Mouse (Mus musculus): ENCODE data around the gene Tmem94.

Gene Tmem94

DNA sequence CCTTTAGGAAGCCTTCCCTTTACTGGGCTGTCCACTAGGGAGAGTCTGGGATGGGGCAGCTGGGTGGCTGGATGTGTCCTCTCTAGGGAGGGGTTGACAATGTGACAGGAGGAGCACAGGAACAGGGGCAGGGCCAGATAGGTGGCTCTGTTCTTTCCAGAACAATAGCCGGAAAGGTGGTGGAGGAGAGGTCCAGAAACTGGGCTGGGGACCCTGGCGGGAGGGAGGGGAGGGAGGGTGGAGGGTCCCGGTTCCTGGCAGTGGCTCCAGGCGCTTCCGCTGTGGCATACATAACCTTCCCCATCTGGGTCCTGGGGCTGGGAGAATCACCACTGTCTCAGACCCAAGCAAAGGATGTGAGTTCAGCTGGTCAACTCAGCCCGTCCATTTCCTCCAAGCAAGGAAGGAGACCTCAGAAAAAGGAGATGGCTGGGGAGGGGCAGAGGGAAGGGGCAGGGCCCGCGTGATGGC, 44.1 kb downstream of the Tmem94 start:
- DNase-seq = no peak

GRCm38 (mm10) chr11:115810377-115810776, 45.1 kb downstream of the Tmem94 start:
- no peak for DNase-seq

GRCm38 (mm10) chr11:115811381-115812093, 46.3 kb downstream of the Tmem94 start:
- no peak for DNase-seq

DNA sequence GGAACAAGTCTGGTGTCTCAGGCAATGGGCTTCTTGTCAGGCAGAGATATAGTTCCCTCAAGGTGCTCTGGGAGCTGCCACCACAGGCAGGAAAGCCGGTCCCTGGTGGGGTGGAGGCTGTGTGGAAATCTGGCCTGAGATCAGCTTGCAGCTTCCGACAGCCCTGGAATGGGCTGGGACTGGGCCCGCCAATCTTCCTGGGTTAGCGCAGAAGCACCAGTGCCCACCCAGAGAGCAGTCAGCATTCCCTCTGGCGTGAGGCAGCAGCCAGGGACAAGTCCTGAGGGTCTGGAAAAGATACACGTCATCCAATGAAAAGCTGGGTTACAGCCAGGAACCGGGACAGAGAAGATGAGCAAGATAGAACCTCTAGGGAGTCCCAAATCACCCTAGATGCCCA, 46.9 kb downstream of the Tmem94 start:
- DNase-seq = no peak

DNA sequence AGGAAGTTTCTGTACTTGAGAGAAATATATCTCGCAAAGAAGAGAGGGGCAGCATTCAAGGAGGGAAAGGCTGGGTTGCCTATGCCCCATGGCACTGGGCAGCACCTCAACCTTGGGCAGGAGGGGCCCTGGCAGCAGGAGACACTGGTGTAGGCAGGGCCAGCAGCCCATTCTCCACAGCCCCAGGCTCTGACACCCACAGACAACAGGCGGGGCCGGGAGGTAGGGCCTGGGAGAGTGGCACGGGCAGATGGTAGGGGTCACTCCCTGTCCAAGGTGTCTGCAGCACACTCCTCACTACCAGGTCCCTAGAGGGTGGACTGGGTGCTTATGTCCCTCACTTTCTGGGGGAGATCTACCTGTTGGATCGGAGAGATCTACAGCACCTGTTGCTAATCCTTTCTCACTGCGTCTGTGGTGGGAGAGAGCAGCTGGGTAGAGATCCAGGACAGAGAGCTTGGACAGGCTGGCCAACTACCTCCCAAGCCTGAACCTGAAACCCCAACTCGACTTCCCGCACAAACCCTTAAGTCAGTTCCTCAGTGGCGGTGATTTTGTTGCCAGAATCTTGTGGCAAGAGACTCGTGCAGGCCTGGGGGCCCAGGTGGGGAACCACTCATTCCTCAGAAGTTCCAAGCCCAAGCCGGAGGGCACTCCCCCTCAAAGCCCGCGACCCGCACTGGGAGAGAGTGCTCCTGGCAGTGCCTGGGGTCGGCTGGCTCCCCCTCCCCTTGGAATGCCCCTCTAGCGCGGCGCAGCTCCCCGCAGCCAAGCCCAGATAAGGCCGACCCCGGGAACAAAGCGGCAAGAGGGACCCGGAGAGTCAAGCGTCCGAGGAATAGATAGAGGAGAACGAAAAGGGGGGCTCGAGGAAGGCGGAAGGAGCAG, 47.5 kb downstream of the Tmem94 start:
- peak; percentile 36 for DNase-seq

DNA sequence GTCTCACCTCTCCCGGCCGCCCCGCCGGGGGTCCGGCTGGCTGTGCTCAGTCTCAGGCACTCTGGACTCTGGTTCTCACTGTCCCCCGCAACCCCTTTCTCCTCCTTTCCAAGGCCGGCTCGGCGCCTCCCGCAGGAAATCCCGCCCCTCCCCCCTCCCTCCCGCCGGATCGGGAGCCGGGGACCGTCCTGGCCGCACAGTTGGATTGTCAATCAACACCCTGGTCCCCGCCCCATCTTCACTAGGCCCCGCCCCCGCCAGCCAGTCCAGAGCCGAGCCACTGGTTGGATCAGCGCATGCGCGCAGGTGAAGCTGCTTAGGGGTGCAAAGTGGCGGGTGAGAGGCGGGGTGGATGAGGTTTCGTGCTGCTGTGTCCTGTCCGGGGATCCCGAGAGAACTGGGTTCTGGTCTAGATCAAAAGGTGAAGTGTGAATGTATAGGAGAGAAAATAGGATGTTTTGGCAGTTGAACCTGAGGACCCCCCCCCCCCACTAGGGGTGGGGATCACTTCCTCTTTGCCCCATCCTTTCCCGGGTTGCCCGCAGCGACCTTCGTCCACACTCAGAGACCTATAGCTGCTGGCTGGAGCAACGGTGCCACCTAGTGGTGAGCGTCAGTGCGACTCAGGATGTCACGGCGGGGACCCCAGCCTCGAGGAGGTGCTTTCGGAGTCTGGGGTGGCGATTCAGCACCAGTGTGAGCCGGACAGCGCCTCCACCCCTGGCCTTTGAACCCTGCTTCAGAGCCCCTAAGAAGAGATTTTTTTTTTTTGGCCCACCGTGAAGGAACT, 48.5 kb downstream of the Tmem94 start, which contains the start of gene Caskin2:
Gene Caskin2 (minus strand): TSS at position 133 of the 790 bp plus-strand sequence.
- peak; percentile 97 for DNase-seq

DNA sequence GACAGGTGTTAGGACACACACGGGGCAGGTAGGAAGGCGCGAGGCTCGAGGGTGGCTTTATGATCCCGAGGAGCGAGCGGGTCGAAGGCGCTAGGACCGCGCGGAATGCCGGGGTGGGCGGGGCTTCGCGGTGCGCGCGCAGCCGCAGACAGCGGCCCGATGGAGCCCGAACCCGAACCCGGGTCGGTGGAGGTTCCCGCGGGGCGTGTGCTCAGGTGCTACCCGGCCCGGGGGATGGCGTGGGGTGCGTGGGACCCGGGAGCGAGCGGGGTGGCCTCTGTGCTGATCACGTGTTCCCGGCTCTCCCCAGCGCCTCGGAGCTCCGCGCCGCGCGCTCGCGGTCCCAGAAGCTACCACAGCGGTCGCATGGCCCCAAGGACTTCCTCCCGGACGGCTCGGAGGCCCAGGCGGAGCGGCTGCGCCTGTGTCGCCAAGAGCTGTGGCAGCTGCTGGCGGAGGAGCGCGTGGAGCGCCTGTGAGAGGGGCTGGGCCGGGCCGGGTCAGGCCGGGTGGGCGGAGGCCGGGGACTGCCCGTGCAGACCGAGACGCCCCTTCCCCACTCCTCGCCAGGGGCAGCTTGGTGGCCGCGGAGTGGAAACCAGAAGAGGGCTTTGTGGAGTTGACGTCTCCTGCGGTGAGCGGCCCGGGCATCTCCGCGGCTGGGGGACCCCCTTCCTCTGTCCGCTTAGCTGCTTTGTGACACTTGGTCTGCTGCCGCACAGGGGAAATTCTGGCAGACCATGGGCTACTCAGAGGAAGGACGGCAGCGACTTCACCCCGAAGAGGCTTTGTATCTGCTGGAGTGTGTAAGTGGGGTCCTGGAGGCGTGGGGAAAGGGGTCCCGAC, 49.6 kb downstream of the Tmem94 start, which contains the start of gene Tsen54:
Gene Tsen54 (plus strand): TSS at position 120 of the 846 bp plus-strand sequence.
- DNase-seq = peak; percentile 89

- DNase-seq = no peak
Measured at GRCm38 (mm10) chr11:115817331-115817730, 52.1 kb downstream of the Tmem94 start.

- DNase-seq = no peak
Measured at GRCm38 (mm10) chr11:115819915-115820623, 54.8 kb downstream of the Tmem94 start.

DNA sequence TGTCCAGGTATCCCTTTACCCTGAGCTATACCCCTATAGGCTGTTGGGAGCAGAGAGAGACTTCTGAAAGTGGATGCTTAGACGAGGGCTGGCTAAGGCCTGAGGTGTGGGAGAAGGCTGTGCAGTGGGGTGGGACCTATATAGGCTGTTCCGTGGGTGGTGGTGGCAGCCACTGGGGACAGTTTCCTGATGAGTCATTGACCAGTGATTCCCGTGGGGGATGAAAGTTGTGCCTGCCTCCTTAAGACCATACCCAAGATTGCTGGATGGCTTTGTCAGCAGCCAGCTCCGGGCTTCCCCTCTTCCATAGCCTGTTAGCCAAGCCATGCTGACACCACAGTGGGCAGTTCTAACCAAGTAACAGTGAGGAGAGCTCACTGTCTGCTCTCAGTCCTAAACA, 55.8 kb downstream of the Tmem94 start:
- DNase-seq = no peak

DNA sequence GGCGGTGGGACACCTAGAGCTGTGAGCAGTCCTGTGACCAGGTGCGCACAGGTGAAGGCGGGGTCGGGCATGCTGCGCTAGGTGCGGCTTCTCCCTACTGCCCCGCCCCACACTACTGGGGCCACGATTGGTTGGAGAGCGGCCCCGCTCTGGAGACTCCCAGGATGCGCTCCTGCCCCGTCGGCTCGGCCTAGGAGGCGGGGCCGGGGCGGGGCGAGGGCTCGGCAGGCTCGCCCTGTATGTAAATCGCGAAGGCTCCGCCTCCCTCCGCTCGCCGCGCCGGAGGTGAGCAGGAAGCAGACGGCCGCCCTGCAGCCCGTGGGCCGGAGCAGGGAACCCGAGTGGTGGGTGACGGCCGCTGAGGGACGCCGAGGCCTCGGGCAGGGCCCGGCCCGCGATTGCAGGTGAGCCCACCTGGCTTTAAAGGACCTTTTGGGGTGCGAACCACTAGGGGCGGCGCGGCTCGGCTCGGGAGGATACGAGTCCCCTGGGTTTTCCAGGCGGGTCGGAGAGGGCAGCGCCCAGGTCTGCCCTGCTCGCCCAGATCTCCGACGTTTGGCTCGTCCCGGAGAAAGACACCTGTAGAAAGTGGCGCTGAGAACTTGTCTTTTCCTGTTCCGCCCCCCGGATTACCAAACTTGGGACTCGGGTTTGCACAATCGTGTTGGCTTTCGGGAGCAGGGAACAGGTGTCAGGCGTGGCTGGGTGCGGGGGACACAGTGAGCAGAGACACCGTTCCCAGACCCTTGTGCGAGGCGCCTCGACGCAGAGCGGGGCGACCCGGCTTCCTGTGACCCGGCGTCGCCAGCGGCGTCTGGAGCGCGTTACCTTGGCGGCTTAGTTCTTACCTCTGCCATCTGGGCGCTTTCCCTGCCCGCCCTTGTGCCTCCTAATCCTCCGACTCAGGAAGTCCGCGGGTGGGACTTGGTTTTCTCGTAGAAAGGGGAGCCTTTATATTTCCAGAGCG, 58.8 kb downstream of the Tmem94 start, which contains the start of gene Llgl2:
Gene Llgl2 (plus strand): TSS at position 276 of the 967 bp plus-strand sequence.
- peak; percentile 92 for DNase-seq

GRCm38 (mm10) chr11:115824813-115825212, 59.6 kb downstream of the Tmem94 start:
- DNase-seq = no peak

- no peak for DNase-seq
Measured at GRCm38 (mm10) chr11:115826487-115826886, 61.3 kb downstream of the Tmem94 start.

- DNase-seq = no peak
Measured at GRCm38 (mm10) chr11:115827624-115828023, 62.4 kb downstream of the Tmem94 start.

- DNase-seq = no peak
Measured at GRCm38 (mm10) chr11:115829036-115829435, 63.8 kb downstream of the Tmem94 start.

- no peak for DNase-seq
Measured at GRCm38 (mm10) chr11:115830550-115831325, 65.5 kb downstream of the Tmem94 start.

GRCm38 (mm10) chr11:115831518-115831917, 66.3 kb downstream of the Tmem94 start:
- DNase-seq = no peak

DNA sequence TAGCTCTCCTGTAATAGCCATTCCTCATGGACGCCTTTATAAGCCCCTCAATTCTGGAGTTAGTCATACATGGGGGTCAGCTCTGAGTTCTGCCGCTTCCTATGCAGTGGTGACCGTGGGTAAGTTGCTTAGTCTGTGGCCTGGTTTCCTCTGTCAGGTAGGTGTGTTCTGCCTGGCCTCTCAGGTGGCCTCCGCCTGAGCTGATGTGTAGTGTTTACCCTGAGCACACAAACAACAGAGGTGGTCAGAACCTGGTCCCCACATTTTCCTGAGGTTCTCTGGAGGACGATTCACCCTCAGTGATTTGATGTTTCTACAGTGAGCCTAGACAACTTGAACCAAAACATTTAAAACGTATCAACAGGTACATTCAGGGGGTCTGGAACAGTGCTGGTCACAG, 66.8 kb downstream of the Tmem94 start:
- no peak for DNase-seq

GRCm38 (mm10) chr11:115832523-115832922, 67.3 kb downstream of the Tmem94 start:
- DNase-seq = no peak

All from thymus, postnatal 14 days (tissue).